Mouse (Mus musculus): ENCODE measurements around the gene Olfr78. TPM values are rescaled to one million over a fixed set of nuclear protein-coding genes. Genes with fewer than 3 reads are reported as not detected.

The Olfr78 gene
- polyA plus RNA-seq (2016; fragmentation: Nextera tagmentation; extraction: Ambion mirVana), result not detected in 2 replicates

DNA sequence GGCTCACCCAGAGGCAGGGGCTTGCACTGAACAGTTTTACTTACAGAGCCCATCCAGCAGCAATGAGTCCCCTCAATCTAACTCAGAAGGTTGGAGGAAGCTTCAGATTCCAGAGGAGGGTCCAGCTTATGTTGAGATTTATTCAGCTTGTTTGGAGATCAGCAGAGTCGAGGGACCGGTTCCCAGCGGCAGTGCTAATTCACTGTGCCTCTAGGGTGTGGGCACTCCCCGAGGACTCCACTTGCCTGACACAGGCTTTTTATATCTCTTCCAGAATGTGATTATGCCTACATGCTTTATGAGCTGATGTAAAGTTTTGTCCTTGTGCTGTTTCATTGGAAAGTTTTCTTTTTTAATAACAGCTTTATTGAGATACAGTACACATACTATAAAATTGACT is at the start of gene Olfr78, which contains the start of gene Olfr560:
TSS of gene Olfr78 (minus strand) at position 206 of the 400 bp plus-strand sequence.
TSS of gene Olfr560 (minus strand) at position 101 of the 400 bp plus-strand sequence.
- no peak within 1 kb of the TSS for H3K9ac ChIP-seq (replicated peaks)
- no peak for ATAC-seq (ENCODE audit: low FRiP score, low read depth)
- no peak within 1 kb of the TSS for H3K4me2 ChIP-seq (replicated peaks)
- no peaks in the 10 kb centered on the region for H3K36me3 ChIP-seq
- H3K4me1 ChIP-seq, result no peaks in the 10 kb centered on the region
- H3K27ac ChIP-seq (replicated peaks), result no peak within 1 kb of the TSS
- 84% methylated on average over 4 of the region's 4 CpGs for WGBS
- H3K4me3 ChIP-seq, result no peak within 1 kb of the TSS
- no peaks in the 10 kb centered on the region for H3K9me3 ChIP-seq
- no peaks in the 10 kb centered on the region for H3K27me3 ChIP-seq

DNA sequence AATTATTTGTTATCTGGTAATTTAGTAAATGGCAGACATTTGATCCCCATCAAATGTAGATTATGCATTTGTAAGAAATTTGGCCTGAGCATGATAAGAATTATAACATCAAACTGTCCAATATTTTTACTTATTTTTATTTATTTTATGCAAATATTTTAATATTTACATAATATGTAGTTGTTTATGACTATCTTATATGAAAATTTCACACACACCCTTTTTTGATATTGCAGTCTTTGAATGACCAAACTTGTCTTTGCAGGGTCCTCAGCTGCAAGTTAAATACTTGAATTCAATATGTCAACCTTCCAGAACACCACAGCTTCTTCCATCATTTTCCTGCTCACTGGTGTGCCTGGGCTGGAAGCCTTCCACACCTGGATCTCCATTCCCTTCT is 43.9 kb upstream of the Olfr78 start, which contains the start of gene Olfr564:
TSS of gene Olfr564 (plus strand) at position 301 of the 400 bp plus-strand sequence.
- no peaks in the 10 kb centered on the region for H3K9me3 ChIP-seq
- no peaks in the 10 kb centered on the region for H3K4me1 ChIP-seq
- no peak for ATAC-seq (ENCODE audit: low FRiP score, low read depth)
- H3K4me3 ChIP-seq, result no peak within 1 kb of the TSS
- H3K27ac ChIP-seq (replicated peaks), result no peak within 1 kb of the TSS
- H3K27me3 ChIP-seq, result no peaks in the 10 kb centered on the region
- H3K4me2 ChIP-seq (replicated peaks), result no peak within 1 kb of the TSS
- H3K36me3 ChIP-seq, result no peaks in the 10 kb centered on the region
- H3K9ac ChIP-seq (replicated peaks), result no peak within 1 kb of the TSS

DNA sequence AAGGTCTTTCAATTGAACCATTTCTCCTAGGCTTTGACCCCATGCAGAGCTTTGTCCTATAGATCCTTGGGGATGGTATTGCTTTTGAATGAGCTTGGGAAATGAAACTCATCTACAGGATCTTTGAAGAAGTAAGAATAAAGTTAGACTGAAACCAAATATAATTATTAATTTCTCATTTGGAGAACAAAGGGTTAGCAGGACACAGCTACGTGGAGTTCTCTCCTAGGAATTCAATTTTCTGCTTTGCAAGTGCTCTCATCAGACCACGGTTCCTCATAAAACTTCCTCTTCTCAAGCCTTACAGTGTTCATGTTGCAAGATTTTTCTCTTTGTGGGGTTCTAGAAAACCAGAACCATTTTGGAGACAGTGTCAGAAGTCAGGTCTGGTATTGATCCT is 11.7 kb upstream of the Olfr78 start, which contains the start of gene Olfr561:
TSS of gene Olfr561 (plus strand) at position 301 of the 400 bp plus-strand sequence.
- 94% methylated on average over 2 of the region's 2 CpGs for WGBS
- no peak within 1 kb of the TSS for H3K27ac ChIP-seq (replicated peaks)
- no peak within 1 kb of the TSS for H3K9ac ChIP-seq (replicated peaks)
- H3K27me3 ChIP-seq, result no peaks in the 10 kb centered on the region
- no peak within 1 kb of the TSS for H3K4me2 ChIP-seq (replicated peaks)
- H3K4me3 ChIP-seq, result no peak within 1 kb of the TSS
- no peak for ATAC-seq (ENCODE audit: low FRiP score, low read depth)
- H3K36me3 ChIP-seq, result no peaks in the 10 kb centered on the region
- no peaks in the 10 kb centered on the region for H3K4me1 ChIP-seq
- H3K9me3 ChIP-seq, result no peaks in the 10 kb centered on the region

DNA sequence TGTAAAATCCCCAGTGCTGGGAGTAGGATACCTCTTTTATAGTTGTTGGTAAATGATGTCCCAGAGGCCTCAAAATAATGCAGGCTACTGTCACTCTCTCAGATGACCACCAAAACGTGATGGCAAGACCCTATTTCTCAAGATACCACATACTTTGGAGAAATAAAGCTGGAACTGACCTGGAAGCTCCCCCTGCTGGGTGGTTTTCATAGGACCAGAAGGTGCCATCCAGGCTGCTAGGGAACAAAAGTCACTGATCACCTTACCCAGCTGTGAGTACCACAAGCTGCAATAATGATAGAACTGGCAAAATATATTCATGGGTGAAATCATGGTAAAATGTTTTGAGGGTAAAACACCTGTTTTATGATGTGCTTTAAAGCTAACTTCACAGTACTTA is 7.2 kb downstream of the Olfr78 start:
- H3K4me1 ChIP-seq, result no peaks in the 10 kb centered on the region
- H3K27me3 ChIP-seq, result no peaks in the 10 kb centered on the region
- H3K4me2 ChIP-seq (replicated peaks), result no peak overlapping the region
- 16% methylated on average over 1 of the region's 1 CpGs for WGBS
- no peak overlapping the region for H3K27ac ChIP-seq (replicated peaks)
- no peaks in the 10 kb centered on the region for H3K9me3 ChIP-seq
- no peak overlapping the region for H3K9ac ChIP-seq (replicated peaks)
- H3K36me3 ChIP-seq, result no peaks in the 10 kb centered on the region
- ATAC-seq (ENCODE audit: low FRiP score, low read depth), result no peak
- no peak overlapping the region for H3K4me3 ChIP-seq

DNA sequence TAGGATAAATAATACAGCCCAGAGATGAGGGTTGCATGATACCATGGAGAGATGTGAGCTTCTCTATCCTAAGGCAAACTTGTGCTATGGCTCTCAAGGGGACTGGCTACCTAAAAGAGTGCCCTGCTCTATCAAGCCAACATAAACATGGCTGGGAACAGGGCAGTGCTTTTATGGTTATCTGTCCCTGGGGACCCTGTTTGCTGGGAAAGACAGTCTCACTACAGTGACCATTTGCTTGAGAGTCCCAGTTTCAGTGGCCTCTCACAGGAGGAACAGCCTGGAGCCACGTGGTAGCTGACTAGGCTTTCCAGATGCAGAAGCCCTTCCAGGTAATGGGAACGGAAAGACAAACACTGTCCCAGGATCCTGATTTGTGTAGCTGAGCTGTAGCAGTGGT is 21.6 kb downstream of the Olfr78 start:
- Histone ChIP-seq H3K9me3 (no peaks in the 10 kb centered on the region), H3K4me1 (no peaks in the 10 kb centered on the region), H3K4me2 (replicated peaks) (no peak overlapping the region), H3K27ac (replicated peaks) (no peak overlapping the region), H3K36me3 (no peaks in the 10 kb centered on the region), H3K4me3 (no peak overlapping the region), H3K9ac (replicated peaks) (no peak overlapping the region), H3K27me3 (no peaks in the 10 kb centered on the region)
- no peak for ATAC-seq (ENCODE audit: low FRiP score, low read depth)
- 69% methylated on average over 2 of the region's 2 CpGs for WGBS

DNA sequence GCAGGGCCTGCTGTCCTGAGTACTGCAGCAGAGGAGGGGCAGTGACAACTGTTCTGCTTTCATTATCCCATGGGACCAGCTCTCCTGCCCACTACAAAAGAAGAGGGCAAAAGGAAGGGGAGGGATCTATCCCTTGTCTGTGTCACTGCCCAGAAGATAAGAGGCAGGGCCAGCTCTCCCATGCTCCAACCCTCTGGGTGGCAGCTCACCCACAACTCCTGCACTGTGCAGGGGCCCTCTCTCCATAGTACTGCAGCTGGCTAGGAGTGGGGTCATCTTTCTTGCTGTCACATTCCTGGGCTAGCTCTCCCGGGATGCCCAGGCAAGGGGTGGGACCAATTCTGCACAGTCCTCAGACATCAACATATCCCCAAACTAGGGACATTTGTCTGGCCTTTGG is 25.5 kb downstream of the Olfr78 start:
- ATAC-seq (ENCODE audit: low FRiP score, low read depth), result peak; percentile 34; the same call in 1 of the 2 replicates
- Histone ChIP-seq H3K36me3 (no peaks in the 10 kb centered on the region), H3K4me3 (no peak overlapping the region)

DNA sequence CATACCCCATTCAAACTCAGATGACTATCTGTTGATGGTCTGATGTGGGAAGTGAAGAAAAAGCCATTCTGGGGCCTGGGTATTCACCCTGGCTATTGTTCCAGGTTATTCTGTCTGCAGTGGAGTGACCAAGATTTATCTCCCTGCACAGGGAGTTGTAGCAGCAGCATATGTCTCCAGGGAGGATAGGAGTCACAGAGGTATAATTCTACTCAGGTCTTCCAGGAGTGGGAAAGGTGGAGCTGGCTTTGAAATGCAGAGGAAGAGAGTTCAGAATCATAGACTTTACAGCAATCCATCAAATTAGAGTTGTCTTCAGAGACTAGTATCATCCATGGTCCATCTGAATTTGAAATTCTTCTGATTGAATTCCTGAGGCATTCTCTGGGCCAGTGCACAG is 31.9 kb downstream of the Olfr78 start, which contains the start of gene Olfr559:
TSS of gene Olfr559 (minus strand) at position 101 of the 400 bp plus-strand sequence.
- ATAC-seq (ENCODE audit: low FRiP score, low read depth), result no peak
- no peaks in the 10 kb centered on the region for H3K27me3 ChIP-seq
- no peak within 1 kb of the TSS for H3K27ac ChIP-seq (replicated peaks)
- no peak within 1 kb of the TSS for H3K9ac ChIP-seq (replicated peaks)
- H3K9me3 ChIP-seq, result no peaks in the 10 kb centered on the region
- H3K4me3 ChIP-seq, result no peak within 1 kb of the TSS
- H3K4me2 ChIP-seq (replicated peaks), result no peak within 1 kb of the TSS
- no peaks in the 10 kb centered on the region for H3K4me1 ChIP-seq
- H3K36me3 ChIP-seq, result no peaks in the 10 kb centered on the region

More for the DNA sequence above, 25.5 kb downstream of the Olfr78 start:
- no peaks in the 10 kb centered on the region for H3K4me1 ChIP-seq
- WGBS, result 85% methylated on average over 1 of the region's 1 CpGs
- no peak overlapping the region for H3K27ac ChIP-seq (replicated peaks)
- no peak overlapping the region for H3K4me2 ChIP-seq (replicated peaks)
- H3K9ac ChIP-seq (replicated peaks), result no peak overlapping the region
- H3K27me3 ChIP-seq, result no peaks in the 10 kb centered on the region
- no peaks in the 10 kb centered on the region for H3K9me3 ChIP-seq

DNA sequence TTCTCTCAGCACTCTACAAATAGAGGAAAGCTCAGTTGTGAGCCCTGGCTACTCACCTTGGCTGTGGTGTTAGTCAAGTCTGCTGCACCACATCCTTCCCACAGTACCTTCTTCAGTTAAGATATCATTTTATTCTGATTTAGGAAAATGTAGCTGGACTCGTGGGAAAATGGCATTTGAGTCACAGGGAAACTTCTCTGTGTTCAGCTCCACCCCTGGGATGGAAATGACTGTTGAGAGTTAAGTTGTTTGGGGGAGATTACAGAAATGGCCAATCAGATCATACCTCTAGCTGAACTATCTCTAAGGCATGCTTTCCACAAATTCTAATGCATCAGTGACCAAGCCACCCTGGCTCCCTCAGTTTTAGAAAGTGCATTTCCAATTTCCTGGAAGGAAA is 40.3 kb downstream of the Olfr78 start, which contains the start of gene Olfr33:
TSS of gene Olfr33 (minus strand) at position 101 of the 400 bp plus-strand sequence.
- Histone ChIP-seq H3K9me3 (no peaks in the 10 kb centered on the region), H3K27me3 (no peaks in the 10 kb centered on the region), H3K36me3 (no peaks in the 10 kb centered on the region), H3K4me3 (no peak within 1 kb of the TSS), H3K27ac (replicated peaks) (no peak within 1 kb of the TSS), H3K4me1 (no peaks in the 10 kb centered on the region), H3K9ac (replicated peaks) (no peak within 1 kb of the TSS), H3K4me2 (replicated peaks) (no peak within 1 kb of the TSS)
- no peak for ATAC-seq (ENCODE audit: low FRiP score, low read depth)
- 43% methylated on average over 1 of the region's 1 CpGs for WGBS

DNA sequence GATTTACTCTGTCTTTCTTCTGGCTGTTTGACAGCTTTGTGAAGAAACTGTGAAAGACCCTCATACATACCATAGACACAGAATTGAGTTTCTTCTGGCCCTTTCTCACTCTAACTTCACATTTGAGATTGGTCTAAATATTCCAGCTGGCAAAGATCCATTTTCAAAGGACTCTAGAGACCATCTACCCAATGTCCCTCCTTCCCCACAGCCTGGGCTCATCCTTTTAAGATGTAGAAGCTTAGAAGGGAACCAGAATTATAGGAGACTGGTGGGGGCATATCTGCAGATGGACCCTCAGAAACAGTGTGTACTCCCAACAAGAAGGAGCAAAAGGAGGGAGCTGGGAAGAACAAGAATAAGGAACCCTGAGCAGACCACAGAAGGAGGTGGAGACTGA is 57.4 kb downstream of the Olfr78 start, which contains the start of gene Olfr558:
TSS of gene Olfr558 (plus strand) at position 301 of the 400 bp plus-strand sequence.
- Histone ChIP-seq H3K4me2 (replicated peaks) (no peak within 1 kb of the TSS), H3K27me3 (no peaks in the 10 kb centered on the region), H3K9me3 (no peaks in the 10 kb centered on the region), H3K4me1 (no peaks in the 10 kb centered on the region), H3K36me3 (no peaks in the 10 kb centered on the region), H3K27ac (replicated peaks) (no peak within 1 kb of the TSS), H3K4me3 (no peak within 1 kb of the TSS), H3K9ac (replicated peaks) (no peak within 1 kb of the TSS)
- ATAC-seq (ENCODE audit: low FRiP score, low read depth), result no peak

DNA sequence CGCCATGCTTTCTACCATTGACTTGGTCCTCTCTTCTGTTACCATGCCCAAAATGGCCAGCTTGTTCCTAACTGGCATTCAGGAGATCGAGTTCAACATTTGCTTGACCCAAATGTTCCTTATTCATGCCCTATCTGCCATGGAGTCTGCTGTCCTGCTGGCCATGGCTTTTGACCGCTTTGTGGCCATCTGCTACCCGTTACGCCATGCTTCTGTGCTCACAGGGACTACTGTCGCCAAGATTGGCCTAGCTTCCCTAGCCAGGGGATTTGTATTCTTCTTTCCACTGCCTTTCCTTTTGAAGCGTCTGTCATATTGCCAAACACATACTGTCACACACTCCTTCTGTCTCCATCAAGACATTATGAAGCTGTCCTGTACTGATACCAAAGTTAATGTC is 60.8 kb downstream of the Olfr78 start:
- ATAC-seq (ENCODE audit: low FRiP score, low read depth), result no peak
- no peaks in the 10 kb centered on the region for H3K27me3 ChIP-seq
- WGBS, result 88% methylated on average over 7 of the region's 7 CpGs
- H3K4me1 ChIP-seq, result no peaks in the 10 kb centered on the region
- no peaks in the 10 kb centered on the region for H3K9me3 ChIP-seq
- no peak overlapping the region for H3K4me2 ChIP-seq (replicated peaks)
- no peak overlapping the region for H3K4me3 ChIP-seq
- H3K9ac ChIP-seq (replicated peaks), result no peak overlapping the region
- no peaks in the 10 kb centered on the region for H3K36me3 ChIP-seq
- H3K27ac ChIP-seq (replicated peaks), result no peak overlapping the region

DNA sequence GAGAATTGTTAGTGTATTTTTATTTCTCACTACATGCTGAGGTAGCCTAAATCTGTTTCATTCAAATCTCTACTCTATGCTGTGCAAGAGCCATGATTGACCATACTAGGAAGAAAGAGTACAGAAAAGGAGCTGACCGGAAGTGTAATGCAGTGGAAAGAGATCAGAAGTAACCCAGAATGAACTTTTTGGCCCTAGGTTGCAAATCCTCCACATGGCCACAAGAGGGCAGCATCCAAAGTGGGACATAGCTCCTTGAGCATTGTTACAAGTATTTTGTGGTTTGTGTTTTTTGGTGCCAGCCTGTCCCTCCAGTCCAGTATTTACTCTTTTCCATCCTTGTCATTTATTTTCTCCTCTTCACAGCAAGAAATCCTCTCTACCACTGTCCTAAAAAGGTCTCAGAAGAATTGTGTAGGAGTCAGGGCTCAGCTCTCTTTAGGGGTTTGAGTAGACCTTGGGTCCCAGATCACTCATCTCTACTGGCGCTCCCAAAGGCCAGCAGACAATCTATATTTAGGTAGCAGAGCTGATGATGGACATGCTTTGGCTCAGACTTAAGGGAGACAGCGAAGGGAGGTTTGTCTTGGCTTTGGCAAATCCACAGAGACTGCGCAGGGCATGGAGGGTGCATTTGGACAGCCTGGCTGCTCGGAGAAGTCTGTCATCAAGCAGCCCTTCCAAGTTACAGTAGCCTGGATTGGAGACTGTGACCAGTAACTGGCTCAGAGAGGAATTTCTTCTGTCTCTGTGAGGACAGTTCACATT is 63.7 kb downstream of the Olfr78 start, which contains the start of gene Olfr557:
TSS of gene Olfr557 (plus strand) at position 553 of the 768 bp plus-strand sequence.
- H3K27me3 ChIP-seq, result no peaks in the 10 kb centered on the region
- WGBS, result 77% methylated on average over 5 of the region's 5 CpGs
- H3K9me3 ChIP-seq, result no peaks in the 10 kb centered on the region
- no peak within 1 kb of the TSS for H3K4me2 ChIP-seq (replicated peaks)
- H3K4me3 ChIP-seq, result no peak within 1 kb of the TSS
- H3K36me3 ChIP-seq, result no peaks in the 10 kb centered on the region
- H3K27ac ChIP-seq (replicated peaks), result no peak within 1 kb of the TSS
- no peaks in the 10 kb centered on the region for H3K4me1 ChIP-seq
- no peak for ATAC-seq (ENCODE audit: low FRiP score, low read depth)
- no peak within 1 kb of the TSS for H3K9ac ChIP-seq (replicated peaks)
